Comparison of ENCODE assay signal across 8 mouse cellular contexts in genomic region chr9:120602172-120602838, GRCm38 (mm10). TPM values are rescaled to one million over a fixed set of nuclear protein-coding genes. Genes with fewer than 3 reads are reported as not detected.
A peak's percentile ranks its signal among the peaks of the same experiment; 100 is the strongest.
DNase-seq lines count a peak whose midpoint lies in the region; ATAC-seq lines count a peak whose summit lies in the region.

No protein-coding gene starts in this region.

- H3K9ac ChIP-seq in forebrain, embryonic 12.5 days = no peak overlapping the region
- H3K9ac ChIP-seq in hindbrain, embryonic 15.5 days = no peak overlapping the region
- no peak overlapping the region for H3K9ac ChIP-seq in liver, embryonic 11.5 days (ENCODE audit: low read depth, low read length)

- H3K27me3 ChIP-seq in forebrain, embryonic 12.5 days = 0 out of 2 replicates have a peak, but pooled peaks cover 3% of the 10 kb centered on the region
- peaks cover 2% of the 10 kb centered on the region; the same call in 1 of the 2 replicates for H3K27me3 ChIP-seq in hindbrain, embryonic 15.5 days
- 0 out of 2 replicates have a peak, but pooled peaks cover 3% of the 10 kb centered on the region for H3K27me3 ChIP-seq in liver, embryonic 11.5 days (replicated peaks; ENCODE audit: control insufficient read depth, insufficient read depth, low read length)

- ATAC-seq in forebrain, embryonic 12.5 days (ENCODE audit: low FRiP score) = peak; percentile 27; the same call in 1 of the 2 replicates
- ATAC-seq in hindbrain, embryonic 15.5 days (ENCODE audit: low FRiP score, low read depth) = peak; percentile 61
- ATAC-seq in liver, embryonic 11.5 days (replicated peaks; ENCODE audit: low FRiP score) = peak; percentile 70
- no peak for ATAC-seq in granulocyte monocyte progenitor cell, adult 5-6 weeks (replicated peaks; ENCODE audit: poor library complexity, severe bottlenecking)

- peak overlapping the region; percentile 28 for H3K4me2 ChIP-seq in forebrain, embryonic 12.5 days
- peak overlapping the region; percentile 49 for H3K4me2 ChIP-seq in hindbrain, embryonic 15.5 days
- H3K4me2 ChIP-seq in liver, embryonic 11.5 days = peak overlapping the region; percentile 47

- no peak overlapping the region for H3K4me3 ChIP-seq in forebrain, embryonic 12.5 days (replicated peaks)
- H3K4me3 ChIP-seq in hindbrain, embryonic 15.5 days = 0 out of 2 replicates have a peak overlapping the region, but pooled peaks have one; percentile 8
- no peak overlapping the region; the same call in 1 of the 2 replicates for H3K4me3 ChIP-seq in liver, embryonic 11.5 days (ENCODE audit: low read depth, low read length)

- no peaks in the 10 kb centered on the region for H3K36me3 ChIP-seq in forebrain, embryonic 12.5 days (replicated peaks)
- no peaks in the 10 kb centered on the region for H3K36me3 ChIP-seq in hindbrain, embryonic 15.5 days
- H3K36me3 ChIP-seq in liver, embryonic 11.5 days (ENCODE audit: control insufficient read depth, insufficient read depth, low read length) = no peaks in the 10 kb centered on the region

- WGBS in forebrain, embryonic 12.5 days = 55% methylated on average over 17 of the region's 17 CpGs
- WGBS in hindbrain, embryonic 15.5 days = 52% methylated on average over 17 of the region's 17 CpGs
- WGBS in liver, embryonic 11.5 days = 56% methylated on average over 17 of the region's 17 CpGs

- H3K4me1 ChIP-seq in forebrain, embryonic 12.5 days = peaks cover 26% of the 10 kb centered on the region
- peaks cover 25% of the 10 kb centered on the region for H3K4me1 ChIP-seq in hindbrain, embryonic 15.5 days (replicated peaks)
- peaks cover 3% of the 10 kb centered on the region for H3K4me1 ChIP-seq in liver, embryonic 11.5 days (replicated peaks; ENCODE audit: control insufficient read depth, insufficient read depth, low read length)

- peaks cover 1% of the 10 kb centered on the region; the same call in 1 of the 2 replicates for H3K9me3 ChIP-seq in forebrain, embryonic 12.5 days
- H3K9me3 ChIP-seq in hindbrain, embryonic 15.5 days = no peaks in the 10 kb centered on the region
- no peaks in the 10 kb centered on the region; the same call in 1 of the 2 replicates for H3K9me3 ChIP-seq in liver, embryonic 11.5 days (ENCODE audit: control insufficient read depth, low read length)

- peak; percentile 33 for DNase-seq in embryo, embryonic 10.5 days (ENCODE audit: low spot score)
- no peak for DNase-seq in embryo, embryonic 11 days
- peak; percentile 45 for DNase-seq in adrenal gland, adult 8-10 months
- DNase-seq in liver, embryonic 11.5 days (ENCODE audit: low spot score) = no peak
- DNase-seq in naive thymus-derived CD4-positive, alpha-beta T cell, adult 2 months (ENCODE audit: low read depth) = peak; percentile 29

- peak overlapping the region; percentile 5; the same call in 1 of the 2 replicates for H3K27ac ChIP-seq in forebrain, embryonic 12.5 days
- H3K27ac ChIP-seq in hindbrain, embryonic 15.5 days (replicated peaks) = peak overlapping the region; percentile 21; the same call in 1 of the 2 replicates
- H3K27ac ChIP-seq in liver, embryonic 11.5 days (ENCODE audit: low read depth, low read length) = peak overlapping the region; percentile 66

RNA-seq across cellular contexts. Expression of gene Rpl14, which starts 31.1 kb away (rescaled TPM):
- 100 to 1,000 TPM; 496 to 577 (median 521) TPM for total RNA-seq in adrenal gland, adult 8-10 months (2022)
- polyA plus RNA-seq in forebrain, embryonic 12.5 days (2016; fragmentation: Nextera tagmentation; extraction: Ambion mirVana) = 610 and 612 TPM in 2 replicates
- 408 and 422 TPM in 2 replicates for polyA plus RNA-seq in hindbrain, embryonic 15.5 days (2015; fragmentation: Nextera tagmentation; extraction: Ambion mirVana)
- polyA plus RNA-seq in liver, embryonic 11.5 days (2014; fragmentation: Nextera tagmentation; extraction: Ambion mirVana) = 1,178 and 1,306 TPM in 2 replicates
- 1,591 and 1,842 TPM in 2 replicates for total RNA-seq in granulocyte monocyte progenitor cell, adult 5-6 weeks (2014; fragmentation: Nextera tagmentation)
- 1,837 and 2,050 TPM in 2 replicates for total RNA-seq in granulocyte monocyte progenitor cell, adult 5-6 weeks (2017)

Comparison
In these comparisons a context has a peak if more than half of its experiments do, and no peak if none do; other contexts are left out.
1. DNase-seq: peak in embryo, embryonic 10.5 days (single experiment), adrenal gland, adult 8-10 months (single experiment) and naive thymus-derived CD4-positive, alpha-beta T cell, adult 2 months (single experiment); none in embryo, embryonic 11 days (single experiment) and liver, embryonic 11.5 days (single experiment).
2. H3K27ac ChIP-seq: peak in every context shown above with its lines; median percentile 66 in liver, embryonic 11.5 days; 21 in hindbrain, embryonic 15.5 days; 5 in forebrain, embryonic 12.5 days.
3. Peak in every context shown above with its lines, with median percentiles within 50 percentile points of each other: H3K4me2 ChIP-seq.